Mouse (Mus musculus): Measurements from ENCODE around the gene 1700016D06Rik. TPM values are rescaled to one million over a fixed set of nuclear protein-coding genes. Genes with fewer than 3 reads are reported as not detected.

Gene 1700016D06Rik
- polyA plus RNA-seq, 1 experiment, result not detected

DNA sequence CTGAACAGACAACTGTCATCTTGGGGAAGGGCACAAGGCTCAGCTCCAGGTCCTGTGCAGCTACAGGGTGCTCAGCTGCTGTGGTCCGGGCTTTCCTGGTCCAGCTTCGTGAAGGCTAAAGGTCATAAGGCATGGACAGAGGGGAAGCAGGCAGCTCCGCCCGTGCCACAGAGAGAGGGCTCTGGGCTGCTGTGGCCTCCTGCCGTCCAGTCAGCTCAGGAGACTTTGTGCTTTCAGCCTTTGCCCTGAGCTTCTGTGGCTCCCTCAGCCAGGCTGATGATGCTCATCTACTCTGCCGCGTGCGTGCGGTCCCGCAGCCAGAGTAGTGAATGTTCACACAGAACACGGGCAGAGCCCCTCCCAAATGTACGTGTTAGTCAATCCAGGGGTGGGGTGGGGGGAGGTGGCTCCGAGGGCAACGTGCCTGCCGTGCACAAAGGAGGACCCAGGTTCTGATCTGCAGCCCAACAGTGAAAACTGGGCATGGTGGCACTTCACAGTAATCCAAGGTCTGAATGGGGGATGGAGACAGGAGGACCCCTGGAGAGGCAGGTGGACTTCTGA, 34.9 kb upstream of the 1700016D06Rik start:
- 86% methylated on average over 15 of the region's 15 CpGs for WGBS
- Histone ChIP-seq H3K27ac (ENCODE audit: control insufficient read depth, insufficient read depth, low read length) (no peak overlapping the region), H3K4me3 (ENCODE audit: control insufficient read depth, insufficient read depth, low read length) (no peak overlapping the region), H3K36me3 (ENCODE audit: control insufficient read depth, insufficient read depth, low read length) (no peaks in the 10 kb centered on the region), H3K27me3 (ENCODE audit: control insufficient read depth, insufficient read depth, low read length) (no peaks in the 10 kb centered on the region), H3K4me1 (replicated peaks; ENCODE audit: control insufficient read depth, insufficient read depth, low read length) (no peaks in the 10 kb centered on the region)
- no peak for TF ChIP-seq CTCF (IDR thresholded peaks at IDR 0.05; ENCODE audit: borderline replicate concordance, control insufficient read depth, extremely low read depth, insufficient read depth, low read length, poor library complexity)
- TF ChIP-seq POLR2A (IDR thresholded peaks at IDR 0.05; ENCODE audit: control insufficient read depth, extremely low read depth, insufficient read depth, low read length, poor library complexity), result no peak
- DNase-seq, result no peak

GRCm38 (mm10) chr8:11730271-11730940, 29.5 kb upstream of the 1700016D06Rik start:
- Histone ChIP-seq H3K4me1 (replicated peaks; ENCODE audit: control insufficient read depth, insufficient read depth, low read length) (peaks cover 9% of the 10 kb centered on the region; the same call in 1 of the 2 replicates), H3K27me3 (ENCODE audit: control insufficient read depth, insufficient read depth, low read length) (peaks cover 8% of the 10 kb centered on the region; the same call in 1 of the 2 replicates), H3K36me3 (ENCODE audit: control insufficient read depth, insufficient read depth, low read length) (no peaks in the 10 kb centered on the region), H3K4me3 (ENCODE audit: control insufficient read depth, insufficient read depth, low read length) (no peak overlapping the region), H3K27ac (ENCODE audit: control insufficient read depth, insufficient read depth, low read length) (no peak overlapping the region)
- DNase-seq, result no peak
- 74% methylated on average over 12 of the region's 12 CpGs for WGBS
- TF ChIP-seq POLR2A (IDR thresholded peaks at IDR 0.05; ENCODE audit: control insufficient read depth, extremely low read depth, insufficient read depth, low read length, poor library complexity) (no peak), CTCF (IDR thresholded peaks at IDR 0.05; ENCODE audit: borderline replicate concordance, control insufficient read depth, extremely low read depth, insufficient read depth, low read length, poor library complexity) (no peak)

GRCm38 (mm10) chr8:11728482-11729295, 27.8 kb upstream of the 1700016D06Rik start:
- peaks cover 8% of the 10 kb centered on the region; the same call in 1 of the 2 replicates for H3K27me3 ChIP-seq (ENCODE audit: control insufficient read depth, insufficient read depth, low read length)
- WGBS, result 6% methylated on average over 61 of the region's 61 CpGs
- no peak for DNase-seq
- no peaks in the 10 kb centered on the region for H3K36me3 ChIP-seq (ENCODE audit: control insufficient read depth, insufficient read depth, low read length)
- no peak overlapping the region for H3K4me3 ChIP-seq (ENCODE audit: control insufficient read depth, insufficient read depth, low read length)
- H3K4me1 ChIP-seq (replicated peaks; ENCODE audit: control insufficient read depth, insufficient read depth, low read length), result peaks cover 9% of the 10 kb centered on the region; the same call in 1 of the 2 replicates
- H3K27ac ChIP-seq (ENCODE audit: control insufficient read depth, insufficient read depth, low read length), result no peak overlapping the region
- TF ChIP-seq POLR2A (IDR thresholded peaks at IDR 0.05; ENCODE audit: control insufficient read depth, extremely low read depth, insufficient read depth, low read length, poor library complexity), result no peak
- no peak for TF ChIP-seq CTCF (IDR thresholded peaks at IDR 0.05; ENCODE audit: borderline replicate concordance, control insufficient read depth, extremely low read depth, insufficient read depth, low read length, poor library complexity)

DNA sequence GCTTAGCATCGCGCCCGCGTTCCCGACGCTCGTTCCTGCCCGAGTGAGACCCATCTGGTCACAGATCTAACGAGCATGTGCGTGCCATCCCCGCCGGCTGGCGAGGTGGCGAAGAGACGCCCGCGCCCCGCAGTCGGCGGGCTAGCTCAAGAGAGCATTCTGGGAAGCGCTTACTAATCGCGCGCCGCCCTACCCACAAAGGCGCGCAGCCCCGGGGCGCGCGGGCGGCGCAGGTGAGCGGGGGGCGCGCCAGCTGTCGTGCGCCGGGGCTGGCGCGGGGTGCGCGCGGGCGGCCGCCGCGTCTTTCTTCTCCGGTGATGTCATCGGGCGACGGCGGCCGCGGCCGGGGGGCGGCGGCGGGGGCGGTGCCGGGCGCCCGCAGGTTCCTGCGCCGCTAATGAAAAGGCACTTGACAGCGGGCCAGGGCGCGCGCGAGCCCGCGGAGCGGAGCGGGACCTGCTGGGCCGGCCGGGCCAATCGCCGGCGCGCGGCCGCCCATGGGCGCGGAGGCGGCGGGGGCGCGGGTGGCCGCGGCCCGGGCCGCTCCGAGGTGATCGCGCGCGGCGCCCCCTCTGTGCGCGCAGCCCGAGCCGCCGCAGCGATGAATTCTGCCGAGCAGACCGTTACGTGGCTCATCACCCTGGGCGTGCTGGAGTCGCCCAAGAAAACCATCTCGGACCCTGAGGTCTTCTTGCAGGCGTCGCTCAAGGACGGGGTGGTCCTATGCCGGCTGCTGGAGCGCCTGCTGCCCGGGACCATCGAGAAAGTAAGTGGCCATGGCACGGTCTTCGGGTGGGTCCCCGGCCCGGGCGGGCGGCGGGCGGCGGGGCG, 27.0 kb upstream of the 1700016D06Rik start, which contains the start of gene Arhgef7:
TSS of gene Arhgef7 (plus strand) at position 71 of the 831 bp plus-strand sequence.
- TF ChIP-seq POLR2A (IDR thresholded peaks at IDR 0.05; ENCODE audit: control insufficient read depth, extremely low read depth, insufficient read depth, low read length, poor library complexity) (no peak), CTCF (IDR thresholded peaks at IDR 0.05; ENCODE audit: borderline replicate concordance, control insufficient read depth, extremely low read depth, insufficient read depth, low read length, poor library complexity) (no peak)
- DNase-seq, result no peak
- no peak within 1 kb of the TSS for H3K27ac ChIP-seq (ENCODE audit: control insufficient read depth, insufficient read depth, low read length)
- H3K4me3 ChIP-seq (ENCODE audit: control insufficient read depth, insufficient read depth, low read length), result no peak within 1 kb of the TSS
- 5% methylated on average over 112 of the region's 127 CpGs for WGBS
- peaks cover 9% of the 10 kb centered on the region; the same call in 1 of the 2 replicates for H3K4me1 ChIP-seq (replicated peaks; ENCODE audit: control insufficient read depth, insufficient read depth, low read length)
- H3K27me3 ChIP-seq (ENCODE audit: control insufficient read depth, insufficient read depth, low read length), result peaks cover 8% of the 10 kb centered on the region; the same call in 1 of the 2 replicates
- no peaks in the 10 kb centered on the region for H3K36me3 ChIP-seq (ENCODE audit: control insufficient read depth, insufficient read depth, low read length)

DNA sequence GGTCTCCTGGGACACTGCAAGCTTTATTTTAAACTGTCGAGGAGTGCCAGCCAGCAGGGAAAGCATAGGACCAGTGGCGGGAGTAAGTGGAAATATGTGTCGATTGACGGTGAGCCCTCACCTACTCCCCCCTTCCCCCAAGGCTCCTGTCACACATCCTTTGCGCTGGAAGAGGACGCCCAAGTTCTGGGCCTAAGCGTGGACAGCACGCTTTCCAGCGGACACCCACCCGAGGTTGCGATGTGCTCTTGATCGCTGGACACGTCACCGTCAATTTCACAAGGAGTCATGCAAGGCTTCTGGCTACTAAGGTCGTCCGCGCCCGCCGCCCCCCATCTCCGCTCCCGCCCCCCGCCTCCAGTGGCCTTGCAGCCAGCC, 26.4 kb upstream of the 1700016D06Rik start:
- TF ChIP-seq POLR2A (IDR thresholded peaks at IDR 0.05; ENCODE audit: control insufficient read depth, extremely low read depth, insufficient read depth, low read length, poor library complexity) (no peak), CTCF (IDR thresholded peaks at IDR 0.05; ENCODE audit: borderline replicate concordance, control insufficient read depth, extremely low read depth, insufficient read depth, low read length, poor library complexity) (no peak)
- WGBS, result 11% methylated on average over 22 of the region's 22 CpGs
- peaks cover 8% of the 10 kb centered on the region; the same call in 1 of the 2 replicates for H3K27me3 ChIP-seq (ENCODE audit: control insufficient read depth, insufficient read depth, low read length)
- H3K4me3 ChIP-seq (ENCODE audit: control insufficient read depth, insufficient read depth, low read length), result no peak overlapping the region
- H3K36me3 ChIP-seq (ENCODE audit: control insufficient read depth, insufficient read depth, low read length), result no peaks in the 10 kb centered on the region
- no peak overlapping the region for H3K27ac ChIP-seq (ENCODE audit: control insufficient read depth, insufficient read depth, low read length)
- DNase-seq, result no peak
- H3K4me1 ChIP-seq (replicated peaks; ENCODE audit: control insufficient read depth, insufficient read depth, low read length), result peaks cover 9% of the 10 kb centered on the region; the same call in 1 of the 2 replicates

Measured in thymus, adult 2 months (tissue).